Mouse (Mus musculus): ENCODE data around the gene Mrnip.

Mrnip gene

GRCm38 (mm10) chr11:50225611-50226378, 51.6 kb downstream of the Mrnip start:
- no peak for DNase-seq (ENCODE audit: low read depth)

DNA sequence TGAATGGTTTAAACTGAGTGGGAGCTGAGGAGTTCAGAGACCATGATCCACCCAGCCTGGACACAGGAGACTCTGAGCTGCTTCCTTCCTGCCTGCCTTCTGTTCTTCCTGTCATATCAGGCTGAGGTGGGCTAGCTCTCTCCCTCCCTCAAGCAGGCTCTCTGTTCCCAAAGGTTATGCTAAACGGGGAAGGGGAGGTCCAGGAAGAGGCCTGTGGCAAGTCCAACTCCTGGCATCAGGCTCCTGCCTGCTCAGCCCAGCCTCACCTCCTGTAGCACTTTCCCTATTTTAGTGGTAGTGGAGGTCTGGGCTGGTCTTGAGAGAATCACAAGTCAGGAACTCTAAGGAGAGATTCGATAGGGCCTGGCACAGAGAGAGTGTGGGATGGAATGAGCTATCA, 52.2 kb downstream of the Mrnip start:
- DNase-seq (ENCODE audit: low read depth) = no peak

DNA sequence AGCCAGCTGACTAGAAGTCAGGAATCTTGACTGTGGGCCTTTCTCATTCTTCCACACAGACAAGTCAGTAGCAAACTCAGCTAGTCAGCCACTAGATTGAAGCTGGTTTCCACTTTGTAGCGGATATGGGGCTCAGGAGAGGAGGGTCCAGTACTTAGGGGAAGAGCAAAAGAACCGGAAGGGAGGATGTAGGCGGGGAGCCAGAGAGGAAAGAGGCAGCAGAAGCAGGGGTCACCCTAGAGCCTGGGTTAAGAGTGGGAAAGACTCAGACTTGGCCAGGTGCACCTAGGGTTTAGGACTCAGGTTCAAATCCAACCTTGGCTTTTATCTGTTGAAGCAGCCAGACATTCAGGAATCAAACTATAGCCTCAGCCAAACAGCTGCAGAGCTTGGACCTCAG, 53.0 kb downstream of the Mrnip start:
- DNase-seq (ENCODE audit: low read depth) = no peak

DNA sequence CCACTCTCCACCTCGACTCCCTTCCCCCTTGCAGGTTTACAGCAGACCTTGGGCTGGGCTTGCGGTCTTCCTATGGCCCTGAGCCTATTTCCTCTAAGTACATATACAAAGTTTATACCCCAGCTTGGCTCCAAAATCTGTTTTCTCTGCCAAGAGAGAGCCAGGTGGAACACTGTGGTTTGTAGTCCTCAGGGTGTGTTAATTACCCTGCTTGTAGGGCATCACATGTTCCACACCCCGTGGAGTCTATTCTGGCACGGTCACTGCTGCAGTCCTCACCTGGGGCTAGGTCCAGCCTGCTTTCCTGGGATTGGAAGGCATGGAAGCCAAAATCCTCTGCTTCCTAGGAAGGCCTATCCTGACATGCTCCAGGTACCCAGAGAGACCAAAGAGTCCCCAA, 53.5 kb downstream of the Mrnip start:
- DNase-seq (ENCODE audit: low read depth) = no peak

GRCm38 (mm10) chr11:50228772-50229171, 54.5 kb downstream of the Mrnip start:
- no peak for DNase-seq (ENCODE audit: low read depth)

DNA sequence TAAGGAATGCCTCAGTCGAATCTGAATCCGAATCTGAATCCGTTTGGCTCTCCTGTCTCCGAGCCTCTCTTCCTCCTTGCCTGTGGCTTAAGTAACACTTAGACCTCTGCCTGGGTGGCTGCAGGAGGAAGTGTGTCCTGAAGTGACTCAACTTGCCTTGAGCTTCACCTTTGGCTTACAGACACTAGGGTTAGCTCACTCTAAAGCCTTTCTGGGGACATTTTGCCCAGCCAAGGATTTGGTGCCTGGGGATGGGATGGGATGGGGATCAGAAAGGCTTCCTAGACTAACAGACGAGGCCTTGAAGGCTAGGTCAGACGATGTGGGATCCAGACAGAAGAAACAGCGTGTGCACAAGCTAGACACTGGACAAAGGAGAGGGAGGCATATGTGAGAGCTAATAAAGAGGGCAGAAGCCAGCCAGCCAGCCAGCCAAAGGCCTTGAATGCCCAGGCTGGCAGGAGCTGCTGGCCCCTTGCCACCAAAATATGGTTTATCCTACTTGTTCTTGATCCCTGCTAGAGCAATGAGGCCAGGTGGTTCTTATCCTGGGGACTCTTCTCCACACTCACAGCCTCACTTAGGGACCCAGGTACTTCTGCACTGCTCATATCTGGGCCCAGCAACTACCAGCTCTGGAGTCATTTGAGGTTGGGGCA, 55.1 kb downstream of the Mrnip start:
- DNase-seq (ENCODE audit: low read depth) = no peak

DNA sequence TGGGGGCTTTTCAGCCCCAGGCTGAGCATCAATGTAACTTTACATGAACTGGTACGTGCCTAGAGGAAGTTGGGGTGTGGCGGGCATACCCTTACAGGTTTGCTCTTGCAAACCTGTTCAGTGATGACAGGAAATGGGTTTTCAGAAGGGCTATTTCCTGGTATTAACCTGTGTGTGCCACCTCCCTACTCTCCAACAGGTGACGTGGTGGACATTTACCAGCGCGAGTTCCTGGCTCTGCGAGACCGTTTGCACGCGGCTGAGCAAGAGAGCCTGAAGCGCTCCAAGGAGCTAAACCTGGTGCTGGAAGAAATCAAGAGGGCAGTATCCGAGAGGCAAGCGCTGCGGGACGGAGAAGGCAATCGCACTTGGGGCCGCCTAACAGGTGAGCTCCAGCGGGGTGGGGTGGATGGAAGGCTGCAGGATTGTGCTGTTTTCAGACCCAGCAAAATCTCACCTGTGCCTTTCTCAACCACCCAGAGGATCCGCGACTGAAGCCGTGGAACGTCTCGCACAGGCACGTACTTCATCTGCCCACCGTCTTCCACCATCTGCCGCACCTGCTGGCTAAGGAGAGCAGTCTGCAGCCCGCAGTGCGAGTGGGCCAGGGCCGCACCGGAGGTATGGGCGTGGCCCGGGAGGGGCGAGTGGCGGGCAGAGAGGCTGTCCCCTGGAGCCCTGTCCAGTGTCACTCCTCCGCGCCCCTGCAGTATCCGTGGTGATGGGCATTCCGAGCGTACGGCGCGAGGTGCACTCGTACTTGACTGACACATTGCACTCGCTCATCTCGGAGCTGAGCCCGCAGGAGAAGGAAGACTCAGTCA, 56.4 kb downstream of the Mrnip start:
- DNase-seq (ENCODE audit: low read depth) = no peak

- peak; percentile 81 for DNase-seq (ENCODE audit: low read depth)
These were observed 57.2 kb downstream of the Mrnip start for GRCm38 (mm10) chr11:50231411-50231810.

GRCm38 (mm10) chr11:50233022-50233421, 58.8 kb downstream of the Mrnip start:
- DNase-seq (ENCODE audit: low read depth) = no peak

DNA sequence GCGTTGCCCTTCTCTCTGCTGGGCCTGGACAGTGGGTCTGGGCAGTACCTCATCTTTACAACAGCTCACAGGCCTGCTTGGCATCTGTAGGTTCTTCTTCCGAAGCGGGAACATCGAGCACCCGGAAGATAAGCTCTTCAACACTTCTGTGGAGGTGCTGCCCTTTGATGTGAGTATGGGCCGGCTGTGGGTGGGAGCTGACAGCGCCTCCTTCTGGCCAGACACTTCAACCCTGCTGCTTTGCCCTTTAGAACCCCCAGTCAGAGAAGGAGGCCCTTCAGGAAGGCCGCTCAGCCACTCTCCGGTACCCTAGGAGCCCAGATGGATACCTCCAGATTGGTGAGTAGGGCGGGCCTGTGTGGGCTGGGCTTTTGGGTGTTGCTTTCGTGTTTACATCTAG, 59.7 kb downstream of the Mrnip start:
- DNase-seq (ENCODE audit: low read depth) = no peak

DNA sequence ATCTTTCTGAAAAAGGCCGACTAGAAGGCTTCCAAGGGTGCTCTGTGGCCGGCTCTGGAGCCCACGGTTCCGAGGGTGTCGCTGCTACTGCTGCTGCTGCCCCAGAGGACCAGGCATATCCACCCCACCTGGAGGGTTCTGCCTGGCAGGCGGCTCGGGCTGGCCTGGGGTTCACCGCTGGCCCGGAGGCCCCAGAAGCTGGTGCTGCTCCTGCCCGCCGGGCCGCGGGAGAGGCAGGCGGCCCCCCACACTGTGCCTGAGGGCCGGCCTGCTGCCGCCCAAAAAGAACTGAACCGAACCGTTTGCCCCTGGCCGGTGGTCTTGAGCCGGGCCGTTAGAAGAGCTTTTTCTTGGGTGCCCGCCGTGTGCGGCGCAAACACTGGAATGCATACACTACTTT, 60.4 kb downstream of the Mrnip start:
- DNase-seq (ENCODE audit: low read depth) = no peak

- peak; percentile 82 for DNase-seq (ENCODE audit: low read depth)
These were observed 62.3 kb downstream of the Mrnip start for GRCm38 (mm10) chr11:50236540-50236936.

GRCm38 (mm10) chr11:50236937-50237835, 62.9 kb downstream of the Mrnip start:
- DNase-seq (ENCODE audit: low read depth) = no peak

DNA sequence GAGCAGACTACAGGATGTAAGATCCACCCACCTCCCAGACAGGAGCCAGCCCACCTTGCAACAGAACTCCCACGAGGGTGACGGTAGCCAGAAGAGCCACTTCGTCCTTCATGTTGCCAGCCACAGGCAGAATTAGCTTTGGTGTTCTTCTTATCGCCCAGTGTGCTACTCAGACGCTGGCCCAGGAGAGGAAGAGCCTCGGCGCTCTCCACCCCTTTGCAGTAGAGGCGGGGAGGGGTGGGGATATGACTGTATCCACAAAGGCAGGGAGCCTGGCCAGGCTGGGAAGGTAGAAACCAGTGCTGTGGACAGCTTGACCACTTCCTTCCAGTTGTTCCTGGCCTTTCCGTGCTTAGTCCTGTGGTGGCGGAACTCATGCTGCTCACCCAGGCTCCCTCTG, 64.1 kb downstream of the Mrnip start, which contains the start of gene Ltc4s:
Gene Ltc4s, minus strand, starts transcription at position 293 of the 400 bp plus-strand sequence.
- no peak for DNase-seq (ENCODE audit: low read depth)

DNA sequence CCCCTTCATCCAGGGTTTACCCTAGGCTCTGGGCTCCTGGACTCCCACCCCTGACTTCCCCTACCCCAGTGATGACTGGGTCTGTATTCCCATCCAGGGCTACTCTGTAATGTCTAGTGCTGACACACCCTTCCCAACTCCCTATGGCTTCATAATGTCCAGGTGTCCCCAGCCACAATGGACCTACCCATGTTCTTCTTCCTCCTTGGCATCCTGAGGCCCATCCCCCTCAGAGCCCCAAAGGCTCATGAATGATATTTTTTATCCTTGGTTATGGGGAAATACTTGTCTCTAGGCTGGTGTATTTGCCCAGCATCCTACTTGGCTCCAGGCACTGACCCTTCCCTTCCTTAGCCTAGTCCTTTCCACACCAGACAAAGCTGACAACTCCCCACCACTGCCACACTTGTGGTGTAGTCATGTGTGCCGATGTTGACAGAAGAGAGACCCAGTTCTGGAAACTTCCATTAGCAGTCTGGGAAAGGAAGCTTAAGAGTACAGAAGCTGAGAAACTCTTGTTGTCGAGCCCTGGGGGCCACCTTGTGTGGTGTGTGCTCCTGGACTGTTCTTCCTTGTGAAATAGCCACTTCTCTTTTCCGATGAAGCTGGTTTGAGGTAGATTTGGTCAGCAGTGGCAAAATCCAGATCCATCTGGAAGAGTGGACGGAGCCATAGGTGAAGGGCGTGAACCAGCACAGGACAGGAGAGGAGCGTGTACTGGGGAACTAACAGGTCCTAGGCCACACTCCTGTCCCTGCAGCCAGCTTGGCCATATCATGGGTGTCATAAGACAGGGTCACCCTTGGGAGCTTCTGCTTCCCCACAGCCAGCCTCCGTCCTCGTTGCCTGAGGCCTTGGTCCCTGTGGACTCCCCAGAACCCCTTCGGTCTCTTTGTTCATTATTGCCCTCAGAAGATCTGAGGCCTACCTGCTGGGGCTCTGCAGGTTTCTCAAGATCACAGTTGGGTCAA, 64.9 kb downstream of the Mrnip start:
- no peak for DNase-seq (ENCODE audit: low read depth)

- no peak for DNase-seq (ENCODE audit: low read depth)
These were observed 66.1 kb downstream of the Mrnip start for GRCm38 (mm10) chr11:50240235-50240911.

GRCm38 (mm10) chr11:50243926-50244325, 69.7 kb downstream of the Mrnip start:
- DNase-seq (ENCODE audit: low read depth) = no peak

- DNase-seq (ENCODE audit: low read depth) = no peak
These were observed 71.0 kb downstream of the Mrnip start for GRCm38 (mm10) chr11:50245269-50245668.

DNA sequence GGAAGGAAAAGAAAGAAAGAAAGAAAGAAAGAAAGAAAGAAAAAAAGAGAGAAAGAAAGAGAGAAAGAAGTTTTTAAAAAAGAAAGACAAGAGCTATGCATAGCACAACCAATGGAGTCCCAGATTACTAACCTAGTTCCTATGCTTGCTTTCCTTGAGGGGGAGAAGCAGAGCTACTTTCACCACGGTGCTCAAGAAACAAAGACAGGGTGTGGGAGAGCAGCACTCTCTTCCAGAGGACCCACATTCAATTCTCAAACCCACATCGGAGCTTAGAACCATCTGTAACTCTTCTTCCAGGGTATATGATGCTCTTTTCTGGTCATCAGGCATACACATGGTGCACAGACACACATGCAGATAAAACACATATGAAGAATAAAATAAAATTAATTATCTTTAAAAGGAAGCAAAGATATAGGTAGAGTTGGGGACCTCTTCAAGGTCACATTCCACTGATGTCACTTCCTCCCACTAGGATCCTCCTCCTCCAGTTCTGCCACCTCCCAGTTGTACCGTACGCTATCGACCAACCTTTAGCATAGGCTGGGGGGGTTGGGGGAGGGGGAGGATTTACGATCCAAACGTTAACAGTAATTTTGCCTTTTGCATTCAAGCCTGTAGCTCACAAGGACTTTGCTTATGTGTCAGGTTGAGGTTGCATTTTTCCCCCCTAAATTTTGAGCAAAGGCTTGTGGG, 74.4 kb downstream of the Mrnip start:
- DNase-seq (ENCODE audit: low read depth) = no peak
